Mouse (Mus musculus): Measurements from ENCODE around the gene Gga3.
A peak's percentile ranks its signal among the peaks of the same experiment; 100 is the strongest.

GRCm38 (mm10) chr11:115563406-115563805 is 40.4 kb downstream of the Gga3 start:
- TF ChIP-seq POLR2A (IDR thresholded peaks at IDR 0.05; ENCODE audit: low read depth, low read length), result no peak
- TF ChIP-seq CTCF (conservative IDR thresholded peaks at IDR 0.05; ENCODE audit: insufficient read depth, insufficient read length, low read depth, low read length), result peak; percentile 29; the same call in 1 of the 2 replicates

Data from kidney, adult 2 months (tissue).